In the genomic region with DNA sequence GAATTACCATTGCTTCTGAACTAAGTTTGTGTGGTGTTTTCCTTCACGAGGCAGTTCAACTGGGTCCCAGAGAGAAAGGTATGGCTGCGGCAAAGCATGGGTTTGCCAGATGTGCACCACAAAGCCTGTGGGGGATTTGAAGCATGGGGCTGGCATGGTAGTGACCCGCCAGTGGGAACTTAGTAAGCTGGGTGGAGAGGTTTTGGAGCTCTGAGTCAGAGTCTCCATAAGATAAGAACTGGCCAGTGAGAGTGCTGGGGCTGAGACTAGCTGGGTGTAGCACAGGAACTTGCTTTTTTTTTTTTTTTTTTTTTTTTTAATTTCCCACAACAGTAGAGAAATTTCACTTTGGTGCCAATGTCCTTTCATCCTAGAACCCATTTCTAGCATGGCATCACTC, we compare ENCODE assay signal across 23 mouse cellular contexts.
DNase-seq lines count a peak whose midpoint lies in the region; ATAC-seq lines count a peak whose summit lies in the region.
"Had no signal": no experiment of that assay in that cellular context is flagged by ENCODE, and none has a peak within 500 bp of the region (broad histone marks: within the 10 kb centered on the region; RNA-seq: fewer than 3 reads in every experiment).

No protein-coding gene starts in this region.

- H3K4me2 ChIP-seq in liver, embryonic 12.5 days, result no peak overlapping the region
- H3K4me2 ChIP-seq: forebrain, embryonic 12.5 days; hindbrain, embryonic 14.5 days; limb, embryonic 15.5 days had no signal

- no peaks in the 10 kb centered on the region for H3K27me3 ChIP-seq in heart, embryonic 10.5 days (ENCODE audit: insufficient read depth, poor library complexity, severe bottlenecking)
- H3K27me3 ChIP-seq in liver, embryonic 12.5 days (replicated peaks), result no peaks in the 10 kb centered on the region
- H3K27me3 ChIP-seq: forebrain, embryonic 12.5 days; limb, embryonic 15.5 days had no signal

- intact Hi-C loops in heart, postnatal 25 days (cut with DNase I), result no loop called here

- H3K4me1 ChIP-seq in heart, embryonic 10.5 days, result no peaks in the 10 kb centered on the region
- no peaks in the 10 kb centered on the region for H3K4me1 ChIP-seq in liver, embryonic 12.5 days
- H3K4me1 ChIP-seq: forebrain, embryonic 12.5 days; limb, embryonic 15.5 days; midbrain, embryonic 10.5 days had no signal

- no peak for ATAC-seq in liver, embryonic 12.5 days
- ATAC-seq: inflammation-experienced regulatory T-cells, adult 6 months; midbrain, embryonic 16.5 days had no signal

- no peak overlapping the region for H3K9ac ChIP-seq in liver, embryonic 12.5 days
- H3K9ac ChIP-seq: forebrain, embryonic 12.5 days; hindbrain, embryonic 14.5 days; limb, embryonic 15.5 days had no signal

- H3K9me3 ChIP-seq in heart, embryonic 10.5 days, result no peaks in the 10 kb centered on the region
- no peaks in the 10 kb centered on the region for H3K9me3 ChIP-seq in liver, embryonic 12.5 days (replicated peaks)
- H3K9me3 ChIP-seq: forebrain, embryonic 12.5 days; limb, embryonic 15.5 days; midbrain, embryonic 10.5 days had no signal

- no peak overlapping the region for H3K27ac ChIP-seq in heart, embryonic 10.5 days
- no peak overlapping the region for H3K27ac ChIP-seq in liver, embryonic 12.5 days
- H3K27ac ChIP-seq: forebrain, embryonic 12.5 days; hindbrain, embryonic 14.5 days; kidney, postnatal 0 days; left cerebral cortex, adult 2 months; limb, embryonic 15.5 days; midbrain, embryonic 10.5 days; stomach, postnatal 0 days had no signal

- peak; percentile 52 for DNase-seq in heart, adult 8-10 months (ENCODE audit: low spot score)
- DNase-seq in heart, embryonic 10.5 days (ENCODE audit: low spot score), result no peak
- DNase-seq in 416B (ENCODE audit: low read depth) (peak; percentile 17), NIH3T3 (ENCODE audit: low read depth) (peak; percentile 64)
- peak; percentile 34 for DNase-seq in heart, postnatal 25 days (ENCODE audit: low spot score)
- DNase-seq in gastrocnemius, postnatal 4 days (ENCODE audit: low spot score in 2 of 2), result no peak
- no peak for DNase-seq in cerebellum, postnatal 4 days (ENCODE audit: low spot score in 2 of 2)
- DNase-seq: adrenal gland, postnatal 25 days; cerebellum, adult 11 months; cerebellum, adult 9-11 months; gastrocnemius, postnatal 36 days; kidney, adult 18-20 months had no signal

- H3K36me3 ChIP-seq in heart, embryonic 10.5 days, result no peaks in the 10 kb centered on the region
- no peaks in the 10 kb centered on the region for H3K36me3 ChIP-seq in liver, embryonic 12.5 days
- H3K36me3 ChIP-seq: forebrain, embryonic 12.5 days; G1E; limb, embryonic 15.5 days; midbrain, embryonic 10.5 days had no signal

- 54% methylated on average over 3 of the region's 3 CpGs for WGBS in heart, embryonic 10.5 days
- 58% methylated on average over 3 of the region's 3 CpGs for WGBS in liver, embryonic 12.5 days (ENCODE audit: insufficient replicate concordance)

- no peak overlapping the region for H3K4me3 ChIP-seq in heart, embryonic 10.5 days
- H3K4me3 ChIP-seq in liver, embryonic 12.5 days, result no peak overlapping the region
- H3K4me3 ChIP-seq: forebrain, embryonic 12.5 days; left cerebral cortex, adult 2 months; limb, embryonic 15.5 days; midbrain, embryonic 10.5 days had no signal

Comparison
In these comparisons a context has a peak if more than half of its experiments do, and no peak if none do; other contexts are left out.
1. DNase-seq: peak in heart, adult 8-10 months (single experiment), 416B (single experiment), NIH3T3 (single experiment) and heart, postnatal 25 days (single experiment); none in heart, embryonic 10.5 days (single experiment), gastrocnemius, postnatal 4 days (0 of 2) and cerebellum, postnatal 4 days (0 of 2).